Mouse (Mus musculus) B cell, adult 62 days (primary cell): ENCODE measurements around the gene Magee1. TPM values are rescaled to one million over a fixed set of nuclear protein-coding genes. Genes with fewer than 3 reads are reported as not detected.

Source experiments
- total RNA-seq: library from RNA; stranded (reverse); gene quantifications from 4 replicates; pipeline ENCODE4 v1.2.4, GENCODE M21; 2023

The Magee1 gene
- total RNA-seq = 1.2 to 1.8 TPM (median 1.7 TPM) in 4 replicates

DNA sequence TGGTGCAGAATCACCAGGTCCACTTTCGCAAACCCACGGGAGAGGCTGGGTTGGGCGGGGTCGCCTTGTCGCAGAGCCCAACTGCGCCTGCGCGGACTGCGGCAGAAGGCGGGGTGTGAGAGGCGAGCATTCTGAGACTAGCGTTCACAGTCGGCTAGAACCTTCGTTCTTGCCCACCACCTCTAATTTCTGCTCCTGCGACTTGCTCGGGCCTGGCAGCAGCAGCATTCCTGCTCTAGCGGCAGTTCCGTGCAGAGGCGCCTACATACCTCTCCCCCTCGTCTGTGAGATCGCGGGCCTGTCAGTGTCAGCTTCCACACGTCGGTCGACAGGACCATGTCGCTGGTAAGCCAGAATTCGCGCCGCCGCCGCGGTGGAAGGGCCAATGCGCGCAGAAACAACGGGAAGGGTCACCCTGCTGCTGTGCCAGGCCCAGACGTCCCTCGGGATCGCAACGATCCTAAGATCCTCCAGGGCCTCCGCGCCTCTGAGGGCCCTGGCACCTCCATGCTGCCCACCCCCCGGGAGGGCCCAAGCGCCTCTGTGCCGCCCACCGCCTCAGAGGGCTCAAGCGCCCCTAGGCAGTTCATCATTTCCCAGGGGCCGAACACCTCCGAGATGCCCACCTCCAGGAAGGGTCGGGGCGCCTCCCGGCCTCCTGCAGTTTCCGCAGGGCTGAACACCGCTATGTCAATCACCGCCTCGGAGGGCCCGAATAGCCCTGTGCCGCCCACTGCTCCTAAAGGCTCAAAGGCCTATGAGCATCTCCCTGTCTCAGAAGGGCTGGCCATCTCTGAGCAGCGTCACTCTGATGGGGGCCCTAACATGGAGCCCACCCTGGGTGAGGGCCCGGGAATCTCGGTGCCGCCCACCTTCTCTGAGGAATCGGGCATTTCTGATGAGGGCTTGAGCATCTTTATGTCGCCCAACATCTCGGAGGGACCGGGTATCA lies at the start of gene Magee1:
Gene Magee1 (plus strand): TSS at position 104 of the 952 bp plus-strand sequence.

DNA sequence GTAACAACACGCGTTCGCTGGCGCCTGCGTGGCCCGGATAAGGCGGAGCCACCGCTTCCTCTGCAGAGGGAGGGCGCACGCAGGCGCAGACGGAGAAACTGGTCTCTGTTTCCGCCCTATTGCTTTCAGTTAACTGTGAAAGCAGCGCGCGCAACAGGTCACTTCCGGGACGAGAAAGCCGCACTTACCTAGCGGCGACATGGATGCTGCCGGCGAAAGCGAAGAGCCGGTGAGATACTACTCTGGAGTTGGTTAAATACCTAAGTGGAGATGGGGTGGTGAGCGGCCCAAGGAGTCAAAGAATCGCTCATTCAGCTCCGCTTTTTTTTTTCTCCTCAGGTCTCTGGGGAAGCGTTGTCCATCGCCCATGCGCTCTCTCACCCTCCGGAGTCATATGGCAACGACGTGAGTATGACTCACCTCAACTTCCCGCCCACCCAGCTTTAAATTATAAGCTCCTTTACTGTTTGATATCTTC lies 40.5 kb upstream of the Magee1 start, which contains the start of gene Pbdc1:
Gene Pbdc1 (plus strand): TSS at position 142 of the 478 bp plus-strand sequence.

Other genes with a start within 250 kb of the Magee1 start
- 62.1 to 65.1 TPM (median 64.6 TPM) in 4 replicates for gene Pbdc1, start 40.6 kb upstream of the Magee1 start, total RNA-seq